Mouse (Mus musculus) small intestine, adult 2 months (tissue): ENCODE results near the gene St6gal2. TPM values are rescaled to one million over a fixed set of nuclear protein-coding genes. Genes with fewer than 3 reads are reported as not detected.

Source experiments
- H3K27ac ChIP-seq: fragments of 200-500 bp; 2 replicates; pipeline ENCODE4 v1.5.1; 2012; ENCODE audit warnings: low read depth, low read length, control low read depth, inconsistent platforms; ENCODE audit not compliant: insufficient read depth
- H3K27me3 ChIP-seq: fragments of 200-500 bp; 2 replicates; pipeline ENCODE4 v1.6.1; 2012; ENCODE audit warnings: mild to moderate bottlenecking, moderate library complexity, low read length, inconsistent platforms; ENCODE audit not compliant: control insufficient read depth, insufficient read depth
- H3K36me3 ChIP-seq: fragments of 200-500 bp; 2 replicates; pipeline ENCODE4 v1.6.1; 2012; ENCODE audit warnings: mild to moderate bottlenecking, low read length, control low read depth, inconsistent platforms; ENCODE audit not compliant: control insufficient read depth, insufficient read depth
- H3K4me1 ChIP-seq: fragments of 200-500 bp; 2 replicates; pipeline ENCODE4 v1.6.1; 2012; ENCODE audit warnings: low read length, inconsistent platforms, mixed read lengths; ENCODE audit not compliant: control insufficient read depth, insufficient read depth, insufficient read length
- H3K4me3 ChIP-seq: fragments of 200-500 bp; 2 replicates; pipeline ENCODE4 v1.5.1; 2012; ENCODE audit warnings: low read depth, mild to moderate bottlenecking, control low read depth, inconsistent platforms, low read length, moderate library complexity
- CTCF ChIP-seq: fragments of 200-500 bp; IDR thresholded peaks from 2 replicates; pipeline ENCODE4 v1.5.1; 2012; ENCODE audit warnings: low read depth, mild to moderate bottlenecking, control low read depth, inconsistent platforms, low read length, moderate library complexity, mixed read lengths; ENCODE audit not compliant: insufficient replicate concordance, insufficient read length; ENCODE audit errors: extremely low read depth
- POLR2A ChIP-seq: fragments of 200-500 bp; IDR thresholded peaks from 2 replicates; pipeline ENCODE4 v1.6.1; 2012; ENCODE audit warnings: low read depth, mild to moderate bottlenecking, control low read depth, inconsistent platforms, low read length, moderate library complexity
- WGBS: fragments of 180-500 bp; shearing (Covaris S2); methylation state at CpG from one replicate; pipeline ENCODE4 v1.1.7; 2018; 5-methylcytosine and 5-hydroxymethylcytosine counted together
- polyA plus RNA-seq: library from polyadenylated mRNA; depleted of rRNA; stranded (reverse); fragments of >200 nt; gene quantifications from 2 replicates; pipeline ENCODE4 v1.2.3, GENCODE M21; 2012

The St6gal2 gene
- polyA plus RNA-seq, 1 experiment, result 0.03 TPM

GRCm38 (mm10) chr17:55460187-55460586, 15.0 kb downstream of the St6gal2 start:
- WGBS, result 66% methylated on average over 1 of the region's 1 CpGs
- no peaks in the 10 kb centered on the region for H3K36me3 ChIP-seq

GRCm38 (mm10) chr17:55467579-55467978, 22.4 kb downstream of the St6gal2 start:
- Histone ChIP-seq H3K27ac (no peak overlapping the region), H3K4me1 (no peaks in the 10 kb centered on the region), H3K27me3 (no peaks in the 10 kb centered on the region), H3K4me3 (no peak overlapping the region), H3K36me3 (no peaks in the 10 kb centered on the region)
- WGBS, result 72% methylated on average over 3 of the region's 3 CpGs
- TF ChIP-seq POLR2A (no peak), CTCF (no peak)

More at GRCm38 (mm10) chr17:55460187-55460586, 15.0 kb downstream of the St6gal2 start:
- Histone ChIP-seq H3K27me3 (no peaks in the 10 kb centered on the region), H3K27ac (no peak overlapping the region), H3K4me1 (no peaks in the 10 kb centered on the region), H3K4me3 (no peak overlapping the region)
- TF ChIP-seq POLR2A (no peak), CTCF (no peak)

GRCm38 (mm10) chr17:55468963-55469362, 23.8 kb downstream of the St6gal2 start:
- Histone ChIP-seq H3K27ac (no peak overlapping the region), H3K4me3 (no peak overlapping the region), H3K36me3 (no peaks in the 10 kb centered on the region), H3K27me3 (no peaks in the 10 kb centered on the region), H3K4me1 (no peaks in the 10 kb centered on the region)
- TF ChIP-seq POLR2A (no peak), CTCF (no peak)

- H3K4me1 ChIP-seq, result no peaks in the 10 kb centered on the region
- no peak overlapping the region for H3K27ac ChIP-seq
- H3K4me3 ChIP-seq, result no peak overlapping the region
- H3K27me3 ChIP-seq, result no peaks in the 10 kb centered on the region
- no peaks in the 10 kb centered on the region for H3K36me3 ChIP-seq
- TF ChIP-seq POLR2A, result no peak
- no peak for TF ChIP-seq CTCF
- 49% methylated on average over 4 of the region's 4 CpGs for WGBS
Observed at GRCm38 (mm10) chr17:55475974-55476373, 30.8 kb downstream of the St6gal2 start.

GRCm38 (mm10) chr17:55477361-55477760, 32.2 kb downstream of the St6gal2 start:
- TF ChIP-seq POLR2A (no peak), CTCF (no peak)
- no peak overlapping the region for H3K27ac ChIP-seq
- no peaks in the 10 kb centered on the region for H3K36me3 ChIP-seq
- H3K4me3 ChIP-seq, result no peak overlapping the region
- H3K27me3 ChIP-seq, result no peaks in the 10 kb centered on the region
- H3K4me1 ChIP-seq, result no peaks in the 10 kb centered on the region

DNA sequence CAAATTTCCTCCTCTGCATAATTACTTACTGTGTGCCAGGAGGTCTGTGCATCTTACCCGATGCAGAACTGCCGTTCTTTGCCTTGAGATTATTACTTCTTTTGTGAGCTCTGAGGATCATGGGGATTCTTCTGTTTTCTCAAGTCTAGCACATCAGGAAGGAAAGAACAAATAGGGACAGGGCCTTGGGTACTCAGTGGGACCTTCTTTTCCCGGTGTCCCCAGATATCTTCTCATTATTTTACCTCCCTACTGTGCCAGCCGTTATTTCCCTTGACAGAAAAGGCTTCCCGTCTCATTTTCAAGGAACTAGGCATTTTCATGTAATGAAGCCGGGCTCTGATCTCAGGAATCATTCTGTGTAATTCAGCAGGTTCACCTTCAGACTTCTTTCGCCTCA, 34.2 kb downstream of the St6gal2 start:
- Histone ChIP-seq H3K4me3 (no peak overlapping the region), H3K27me3 (no peaks in the 10 kb centered on the region), H3K4me1 (no peaks in the 10 kb centered on the region), H3K27ac (no peak overlapping the region), H3K36me3 (no peaks in the 10 kb centered on the region)
- TF ChIP-seq CTCF (no peak), POLR2A (no peak)
- 59% methylated on average over 7 of the region's 7 CpGs for WGBS

DNA sequence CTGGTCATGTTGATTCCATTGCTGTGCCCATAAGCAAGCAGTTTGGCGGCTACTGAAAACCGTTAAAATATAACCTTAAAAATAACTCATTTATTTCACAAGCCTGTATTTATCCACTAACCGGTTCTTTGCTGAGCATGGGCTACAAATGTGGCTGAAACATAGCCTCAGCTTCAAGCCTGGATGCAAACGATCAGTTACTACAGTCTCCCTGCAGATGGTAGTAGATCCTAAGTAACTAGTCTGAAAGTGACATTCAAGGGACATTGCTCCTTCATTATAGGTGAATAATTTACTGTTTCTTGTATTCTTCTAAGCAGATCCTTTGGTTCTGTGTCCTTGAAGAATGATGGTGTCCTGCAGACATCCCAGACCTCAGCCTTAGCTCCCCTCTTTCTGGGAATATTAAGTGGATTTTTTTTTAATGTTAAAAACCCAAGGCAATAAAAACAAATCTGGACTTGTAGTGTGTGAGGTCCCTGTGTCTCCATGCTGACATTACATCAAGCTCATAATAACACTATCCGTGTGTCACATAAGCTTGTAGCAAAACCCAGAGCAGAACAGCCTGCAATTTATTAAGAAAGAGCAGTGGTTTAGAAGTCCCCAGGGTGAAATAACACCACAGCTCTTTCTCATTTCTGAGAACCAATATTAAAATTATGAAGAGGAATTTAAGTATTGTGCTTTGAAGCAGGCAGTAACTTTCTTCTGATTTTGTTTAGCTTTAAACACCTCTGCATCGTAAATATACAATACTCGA, 39.1 kb downstream of the St6gal2 start:
- 82% methylated on average over 7 of the region's 7 CpGs for WGBS
- H3K27ac ChIP-seq, result no peak overlapping the region
- no peak overlapping the region for H3K4me3 ChIP-seq
- H3K36me3 ChIP-seq, result no peaks in the 10 kb centered on the region
- H3K27me3 ChIP-seq, result no peaks in the 10 kb centered on the region
- H3K4me1 ChIP-seq, result no peaks in the 10 kb centered on the region
- TF ChIP-seq POLR2A (no peak), CTCF (no peak)

DNA sequence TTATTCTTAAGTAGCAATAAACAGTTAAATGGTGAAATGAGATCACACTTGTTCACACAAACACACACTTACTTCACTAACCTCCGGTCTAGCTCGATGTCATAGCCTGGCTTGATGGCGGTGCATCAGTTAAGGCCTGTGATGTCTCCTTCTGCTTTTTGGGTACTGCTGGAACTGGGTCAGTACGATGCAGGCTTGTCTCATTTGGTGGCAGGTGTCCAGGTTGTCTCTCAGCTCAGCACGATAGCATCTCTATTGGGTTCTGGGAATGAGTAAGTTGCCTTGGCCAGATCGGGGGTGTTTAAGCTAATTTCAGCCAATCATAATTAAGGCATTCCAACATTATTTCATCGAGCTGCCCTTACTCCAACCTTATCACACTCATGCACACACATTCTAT, 86.7 kb downstream of the St6gal2 start:
- H3K36me3 ChIP-seq, result no peaks in the 10 kb centered on the region
- H3K27me3 ChIP-seq, result no peaks in the 10 kb centered on the region
- H3K4me3 ChIP-seq, result no peak overlapping the region
- H3K27ac ChIP-seq, result no peak overlapping the region
- 83% methylated on average over 7 of the region's 7 CpGs for WGBS
- H3K4me1 ChIP-seq, result no peaks in the 10 kb centered on the region
- no peak for TF ChIP-seq POLR2A
- no peak for TF ChIP-seq CTCF
